Mouse (Mus musculus) monocyte, adult 2 months (primary cell): Measurements from ENCODE around the gene Ldhb.
A peak's percentile ranks its signal among the peaks of the same experiment; 100 is the strongest.
"Not testable (repeated sequence)": the region's sequence is repeated elsewhere in the genome, so short reads cannot be mapped to it uniquely, and the experiment has no call there.

Experiments
- DNase-seq, 2 experiments: peaks; one replicate each; pipeline ENCODE4 v3.0.0; 2022; ENCODE audit warnings: low spot score in 2 of 2, low read depth in 1 of 2

The Ldhb gene

DNA sequence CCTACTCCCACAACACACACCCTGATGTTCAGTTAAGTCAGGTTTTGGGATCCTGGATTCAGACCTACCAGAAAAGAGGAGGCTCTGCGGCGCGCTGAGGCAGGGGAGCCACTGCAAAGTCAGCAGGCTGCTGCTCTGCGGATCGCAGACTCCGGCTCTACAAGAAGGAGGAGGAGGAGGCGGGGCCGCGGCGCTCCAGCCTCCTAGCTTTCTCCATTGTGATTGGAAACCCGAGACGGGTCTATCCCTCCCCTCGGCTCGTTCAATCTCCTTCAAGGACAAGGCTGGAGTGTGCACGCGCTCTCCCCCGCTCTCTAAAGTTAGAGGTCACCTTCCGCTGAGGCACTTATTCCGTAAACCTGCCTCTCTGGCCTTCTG is at the start of gene Ldhb:
TSS of gene Ldhb (minus strand) at position 173 of the 378 bp plus-strand sequence.
- DNase-seq: peak; percentile 33 to 35

DNA sequence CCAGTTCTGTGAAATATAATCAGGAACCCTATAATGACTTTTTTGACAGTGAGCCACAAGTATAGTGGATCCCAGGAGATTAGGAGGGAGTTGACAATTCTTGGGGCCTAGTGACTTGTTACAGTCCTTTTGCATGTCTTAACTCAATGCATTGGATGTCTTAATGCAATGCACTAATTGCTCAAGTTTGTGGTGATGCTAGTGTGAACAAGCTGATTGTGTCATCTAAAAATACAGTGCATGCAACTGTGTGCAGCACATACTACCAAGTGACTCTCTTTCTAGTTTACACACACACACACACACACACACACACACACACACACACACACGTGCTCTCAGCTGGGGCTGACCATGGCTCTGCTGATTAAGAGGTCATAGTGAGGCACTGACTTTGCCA is 48.2 kb upstream of the Ldhb start:
- DNase-seq: no peak

DNA sequence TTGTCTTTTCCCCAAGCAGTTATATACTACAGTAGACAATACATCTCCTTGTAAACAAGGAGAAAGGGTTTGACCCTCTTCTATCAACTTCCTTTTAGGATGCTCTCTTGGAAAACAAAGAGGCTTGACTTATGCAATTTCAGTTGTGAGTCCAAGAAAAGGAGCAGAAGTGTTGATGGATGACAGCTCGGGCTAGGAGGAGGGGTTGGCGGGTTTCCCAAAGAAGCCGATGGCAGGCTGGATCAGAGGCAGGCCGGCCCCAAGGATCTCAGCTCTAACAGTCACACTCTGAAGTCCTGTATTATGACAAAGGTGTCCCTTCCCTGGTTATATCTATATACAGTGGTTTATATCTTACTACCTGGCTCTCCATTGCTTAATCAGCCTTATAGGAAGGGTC is 43.7 kb upstream of the Ldhb start:
- no peak for DNase-seq

DNA sequence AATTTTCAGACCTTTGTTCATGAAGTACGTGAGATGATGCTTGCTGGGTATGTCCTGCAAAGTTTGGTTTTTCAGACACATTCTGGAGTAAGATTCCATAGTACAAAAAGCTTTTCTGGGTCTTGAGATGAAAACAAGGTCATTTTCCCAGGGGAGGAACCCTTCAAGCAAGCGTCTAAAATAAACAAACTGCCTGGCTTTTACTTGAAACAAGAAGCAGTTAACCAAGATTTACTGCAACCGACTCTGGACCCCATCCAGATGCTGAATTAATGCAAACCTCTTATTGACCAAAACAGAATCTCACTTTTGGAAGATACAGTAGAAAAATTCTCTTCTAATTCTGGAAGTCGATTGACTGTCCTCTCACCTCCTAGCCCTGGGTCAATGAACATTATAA is 43.1 kb upstream of the Ldhb start:
- DNase-seq: no peak

DNA sequence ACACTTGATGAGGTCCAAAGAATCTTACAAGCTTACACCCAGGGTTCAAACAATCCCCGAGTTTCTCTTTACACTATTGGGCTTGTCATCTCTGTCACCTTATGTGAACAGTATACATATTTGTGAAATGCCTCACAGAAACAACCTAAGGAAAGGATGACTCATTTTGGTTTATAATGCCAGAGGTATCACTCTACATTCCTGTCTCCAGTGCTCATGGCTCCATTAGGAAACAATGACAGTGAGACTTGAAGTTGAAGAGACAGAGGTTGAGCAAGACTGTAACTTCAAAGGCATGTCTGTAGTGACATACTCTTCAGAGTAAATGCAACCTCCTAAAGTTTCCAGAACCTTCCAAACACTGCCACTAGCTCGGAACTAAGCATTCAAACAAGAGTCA is 40.6 kb upstream of the Ldhb start:
- DNase-seq: no peak

DNA sequence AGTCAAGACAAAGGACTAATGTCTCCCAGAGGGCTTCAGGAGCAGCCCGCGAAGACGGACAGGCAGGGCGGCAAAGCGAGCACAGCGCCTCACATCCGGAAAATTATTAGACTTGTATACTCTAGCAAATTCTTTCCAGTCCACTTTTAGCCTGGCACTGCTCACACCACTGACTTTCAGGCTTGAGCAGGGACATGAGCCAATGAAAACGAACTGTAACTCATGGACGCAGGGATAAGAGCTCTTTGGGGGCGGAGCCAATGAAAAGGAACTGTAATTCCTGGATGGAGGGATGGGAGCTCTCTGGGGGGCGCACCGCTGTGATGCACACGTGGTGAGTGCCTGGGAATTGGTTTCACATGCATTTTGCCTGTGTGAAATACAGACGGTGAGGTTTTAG is 37.4 kb upstream of the Ldhb start:
- no peak for DNase-seq

DNA sequence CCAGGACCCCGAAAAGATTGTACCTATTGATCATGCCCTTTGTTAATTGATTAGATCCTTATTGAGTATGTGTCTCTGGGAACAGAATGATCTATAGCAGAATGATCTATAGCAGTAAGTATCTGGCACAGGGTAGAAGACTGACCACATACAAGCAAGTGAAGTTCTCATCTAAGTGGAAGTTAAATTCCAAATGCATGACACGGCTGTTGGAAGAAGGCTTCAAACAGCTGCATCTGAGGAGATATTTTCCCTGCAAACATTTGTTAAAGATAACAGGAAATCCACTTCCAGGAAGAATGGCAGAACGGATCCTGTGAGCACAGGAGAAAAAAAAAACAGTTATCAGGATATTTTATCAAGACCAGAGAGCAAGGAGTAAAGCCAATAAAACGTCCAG is 35.9 kb upstream of the Ldhb start:
- DNase-seq: no peak

DNA sequence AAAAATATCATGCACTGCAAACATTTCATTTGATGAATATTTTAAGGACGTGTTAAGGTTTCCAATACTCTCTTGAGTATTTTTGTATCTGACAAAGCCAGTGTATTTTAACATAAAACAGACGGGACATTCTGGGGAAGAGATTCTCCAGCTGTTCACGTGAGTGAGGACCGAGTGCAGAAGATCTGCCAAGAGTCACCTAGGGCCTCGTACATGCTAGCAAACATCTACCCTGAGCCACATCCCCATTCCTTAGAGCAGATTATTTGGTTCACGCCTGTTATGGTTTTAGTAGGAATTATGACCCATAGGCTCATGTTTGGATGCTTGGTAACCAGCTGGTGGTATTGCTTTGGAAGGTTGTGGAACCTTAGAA is 35.0 kb upstream of the Ldhb start:
- DNase-seq: no peak

DNA sequence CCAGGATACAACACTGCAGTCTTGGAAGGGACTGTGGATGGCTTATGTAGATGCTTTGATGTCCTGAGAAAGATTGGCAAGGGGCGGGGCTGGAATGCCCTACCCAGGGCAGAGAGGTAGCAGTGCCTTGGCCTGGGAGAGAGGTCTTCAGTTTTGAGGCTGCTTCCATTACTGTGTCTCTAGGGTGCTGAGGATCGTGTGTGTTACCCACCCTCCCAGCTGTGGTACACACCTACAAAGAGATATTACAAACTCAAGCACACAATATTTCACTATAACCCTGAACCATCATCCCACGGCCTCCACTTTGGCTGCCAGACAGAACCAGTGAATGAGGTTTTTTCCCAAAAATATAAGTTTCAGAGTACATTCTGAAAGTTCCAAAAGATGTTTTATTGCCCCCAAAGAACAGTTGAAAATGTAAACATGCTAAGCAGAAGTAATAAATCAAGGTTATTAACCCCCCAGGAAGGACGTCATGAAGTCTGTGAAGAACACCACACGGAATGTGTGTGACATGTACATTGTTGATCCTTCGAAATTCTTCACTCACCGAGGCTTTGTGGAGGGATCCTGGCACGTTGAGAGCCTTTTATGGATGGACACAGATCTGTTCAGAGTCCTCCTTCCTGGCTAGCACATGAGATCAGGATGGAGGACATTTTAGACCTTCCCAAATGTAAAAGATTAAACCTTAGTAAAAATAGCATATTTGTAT is 34.5 kb upstream of the Ldhb start:
- DNase-seq: no peak

DNA sequence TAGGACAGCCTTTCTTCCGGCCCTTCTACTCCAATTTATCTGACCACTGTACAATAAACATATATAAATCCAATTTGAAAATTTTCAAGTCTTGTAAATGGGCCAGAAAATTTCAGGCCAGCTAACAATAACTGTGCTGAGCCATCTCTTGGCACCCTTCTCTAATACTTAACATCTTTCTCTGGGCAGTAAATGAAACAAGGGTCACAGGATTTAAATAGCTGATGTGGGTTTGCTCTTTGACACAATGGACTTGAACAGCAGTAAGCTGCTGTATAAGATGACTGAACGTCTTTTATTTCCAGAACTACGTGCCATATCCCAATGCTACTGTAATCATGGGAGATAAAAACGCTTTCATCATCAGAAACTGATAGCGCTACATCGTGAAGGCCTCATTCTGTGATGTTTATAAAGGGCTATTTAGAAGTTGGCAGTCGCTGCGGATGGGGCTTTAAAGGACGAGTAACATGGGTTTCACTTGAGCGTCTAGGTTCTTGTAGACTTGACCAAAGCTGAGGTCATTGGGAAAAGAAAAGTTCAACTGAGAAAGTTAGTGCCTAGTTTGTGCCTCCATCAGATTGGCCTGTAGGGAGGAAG is 32.9 kb upstream of the Ldhb start:
- no peak for DNase-seq

DNA sequence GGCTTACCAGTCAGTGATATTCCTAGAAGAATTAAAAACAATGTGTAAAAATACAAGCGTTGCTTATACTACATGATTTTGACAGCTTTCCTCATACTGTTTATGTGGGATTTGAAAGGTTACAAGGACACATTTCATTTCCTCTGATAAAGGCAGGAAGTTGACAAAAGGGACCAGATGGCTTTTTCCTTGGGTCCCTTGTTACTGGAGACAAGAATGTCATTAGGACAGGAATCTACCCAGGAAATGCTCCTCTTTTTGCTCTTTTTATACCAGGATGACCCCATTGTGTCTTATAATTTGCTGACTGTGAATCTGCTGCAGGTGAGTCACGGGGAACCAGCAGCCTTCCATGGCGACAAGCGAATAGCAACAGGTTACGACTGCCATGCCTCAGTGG is 32.4 kb upstream of the Ldhb start:
- no peak for DNase-seq

DNA sequence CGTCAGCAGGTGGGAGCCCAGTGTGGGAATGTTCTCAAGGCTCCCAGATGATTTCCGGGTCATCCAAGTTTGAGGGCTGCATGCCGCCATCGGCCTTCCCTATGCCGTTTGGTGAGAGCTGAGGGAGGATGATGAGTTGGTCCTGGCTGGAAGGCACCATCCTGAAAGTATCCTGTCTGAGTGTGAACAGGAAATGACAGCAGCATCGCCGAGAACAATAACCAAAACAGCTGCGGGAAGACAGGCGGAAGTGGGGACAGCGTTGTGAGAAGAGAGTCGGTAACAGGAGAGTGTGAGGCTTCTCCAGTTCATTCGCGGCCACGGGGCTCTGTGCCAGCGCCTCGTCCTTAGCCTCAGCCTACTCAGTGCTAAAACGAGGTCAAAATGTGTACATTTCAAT is 30.7 kb upstream of the Ldhb start:
- DNase-seq: no peak

DNA sequence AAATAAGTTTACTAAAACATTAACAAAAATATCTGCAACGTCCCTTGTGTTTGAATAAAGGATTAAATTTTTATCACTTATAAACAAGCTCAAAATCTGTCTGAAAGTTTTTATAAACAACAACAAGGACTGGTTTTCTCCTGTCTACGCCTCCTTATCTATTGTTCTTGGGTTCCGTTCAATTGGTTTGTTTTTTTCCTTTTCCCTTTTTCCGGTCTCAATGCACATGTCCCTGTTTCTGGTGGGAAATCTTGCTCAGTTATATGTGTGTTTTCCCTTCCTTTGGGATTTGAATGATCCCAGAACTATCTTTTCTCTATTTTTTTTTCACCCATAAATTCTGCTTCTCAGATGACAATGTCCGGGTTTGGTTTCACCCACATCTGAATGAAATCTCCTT is 25.7 kb upstream of the Ldhb start:
- no peak for DNase-seq

DNA sequence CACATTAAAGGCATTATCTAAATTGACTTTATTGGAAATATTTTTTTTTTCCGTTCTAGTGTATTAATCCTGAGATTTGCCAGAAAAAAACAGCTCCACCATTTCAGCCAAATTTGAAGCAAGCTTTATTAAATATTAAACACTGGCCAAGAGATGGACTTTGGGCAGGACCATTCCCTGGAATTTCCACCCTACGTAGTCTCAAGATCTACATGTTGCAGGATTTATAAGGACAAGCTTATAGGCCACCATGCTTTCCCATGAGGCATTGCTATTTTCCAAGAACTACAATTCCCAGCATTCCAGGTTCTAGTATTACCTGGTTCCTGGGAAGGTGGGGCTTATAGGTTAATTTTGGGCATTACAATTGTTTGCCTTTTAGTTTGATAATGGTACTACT is 24.9 kb upstream of the Ldhb start:
- no peak for DNase-seq

DNA sequence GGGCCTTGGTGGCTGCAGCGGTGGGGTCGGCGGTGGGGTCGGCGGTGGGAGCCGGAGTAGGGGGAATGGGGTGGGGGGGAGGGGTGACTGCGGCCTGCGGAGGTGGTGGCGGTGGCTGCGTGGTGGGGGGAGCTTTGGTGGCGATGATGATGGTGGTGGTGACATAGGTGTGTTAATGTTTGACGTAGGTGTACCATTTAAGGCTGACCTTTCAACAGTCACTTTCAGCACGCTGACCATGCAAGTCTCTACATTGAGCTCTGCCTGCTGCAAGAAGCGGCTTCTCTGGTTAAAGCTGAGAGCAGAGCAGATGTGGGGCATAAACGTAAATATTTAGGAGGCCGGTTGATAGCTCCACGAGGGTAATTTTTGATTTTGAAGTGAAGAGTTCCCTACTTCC is 24.4 kb upstream of the Ldhb start:
- DNase-seq: no peak

DNA sequence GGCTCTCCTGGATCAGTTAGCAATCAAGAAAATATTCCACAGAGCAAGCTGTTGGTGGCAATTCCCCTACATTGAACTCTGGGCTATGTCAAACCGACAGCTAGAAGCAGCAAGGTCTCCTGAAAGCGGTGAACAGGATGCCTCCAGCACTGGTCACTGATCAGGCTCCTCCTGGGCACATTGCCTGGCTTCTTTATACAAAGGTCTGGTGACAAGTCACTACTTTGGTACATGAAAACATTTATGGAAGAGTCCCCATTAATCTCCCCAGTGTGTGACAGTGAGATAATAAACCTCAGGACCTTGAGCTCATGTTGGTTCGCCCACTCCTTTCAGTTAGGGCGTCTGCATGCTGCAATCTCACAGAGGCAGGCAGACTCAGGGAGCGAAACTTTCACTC is 22.6 kb upstream of the Ldhb start:
- DNase-seq: no peak

DNA sequence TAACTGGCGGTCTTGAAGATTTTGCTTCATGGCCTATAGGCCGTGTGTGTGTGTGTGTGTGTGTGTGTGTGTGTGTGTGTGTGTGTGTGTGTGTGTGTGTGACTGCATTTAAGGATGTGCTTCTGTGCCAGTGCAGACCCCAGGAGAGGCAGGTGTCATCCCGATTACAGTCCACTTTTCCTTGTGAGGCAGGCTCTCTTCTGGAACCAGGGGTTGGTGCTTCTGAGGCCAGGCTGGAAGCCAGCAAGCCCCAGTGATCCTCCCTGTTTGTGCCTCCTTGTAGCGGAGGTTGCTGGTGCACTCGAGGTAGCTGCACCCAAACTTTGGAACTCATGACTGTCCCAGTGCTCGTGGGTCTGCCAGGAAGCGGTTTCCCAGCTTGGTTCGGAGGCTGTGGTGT is 21.9 kb upstream of the Ldhb start:
- no peak for DNase-seq

DNA sequence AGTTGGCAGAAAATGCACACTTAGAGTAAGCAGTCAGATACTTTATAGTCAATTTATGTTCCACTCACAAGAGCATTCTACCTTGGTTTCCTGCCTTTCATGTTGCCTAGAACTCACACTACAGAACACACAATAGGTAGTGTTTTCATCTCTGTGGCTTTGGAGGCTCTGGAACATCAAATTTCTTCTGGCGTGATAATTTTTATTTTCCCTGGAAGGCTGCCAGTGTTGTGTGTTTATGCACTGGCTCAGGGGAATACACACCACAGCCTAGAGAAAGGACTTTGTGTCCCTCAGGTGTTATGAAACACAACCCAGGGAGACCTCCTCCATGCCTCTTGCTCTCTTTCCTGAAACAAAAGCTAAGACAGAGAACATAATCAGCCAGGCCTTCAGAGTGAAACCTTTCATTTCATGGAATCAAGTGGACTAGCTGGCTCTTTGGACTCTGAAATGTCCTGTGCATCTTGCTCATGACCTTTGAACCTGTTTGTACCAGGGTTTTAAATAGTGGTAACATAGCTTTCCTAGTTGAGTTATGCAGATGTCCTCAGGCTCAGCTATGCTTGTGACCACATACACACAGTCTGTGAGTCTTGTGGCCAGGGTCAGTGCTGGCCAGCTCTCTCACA is 20.3 kb upstream of the Ldhb start:
- no peak for DNase-seq

DNA sequence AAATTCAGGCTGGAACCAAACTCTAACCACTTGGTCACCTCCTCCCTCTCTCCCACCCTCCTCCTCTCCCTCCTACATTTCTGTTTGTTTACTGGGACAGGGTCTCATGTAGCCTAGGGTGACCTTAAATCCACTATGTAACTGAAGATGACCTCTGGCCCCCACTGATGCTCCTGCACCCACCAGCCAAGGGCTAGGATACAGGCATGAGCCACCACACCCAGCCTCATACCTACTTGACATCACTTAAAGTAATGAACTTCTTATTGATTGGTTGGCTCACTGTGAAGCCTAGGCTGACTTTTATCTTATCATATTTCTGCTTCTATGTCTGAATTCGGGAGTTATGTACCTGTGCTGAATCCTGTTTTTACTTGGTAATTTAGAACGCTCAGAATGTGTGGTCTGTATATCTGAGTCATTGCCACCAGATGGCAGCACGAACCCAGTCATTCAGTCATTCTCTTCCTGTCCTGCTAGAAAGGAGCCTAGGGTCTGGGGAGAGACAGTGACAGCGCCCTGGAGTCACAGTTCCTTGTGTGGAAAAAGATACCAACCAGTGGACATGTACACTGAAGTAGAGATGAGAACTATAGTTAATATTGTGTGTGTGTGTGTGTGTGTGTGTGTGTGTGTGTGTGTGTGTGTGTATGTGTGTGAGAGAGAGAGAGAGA is 17.0 kb upstream of the Ldhb start:
- DNase-seq: no peak

DNA sequence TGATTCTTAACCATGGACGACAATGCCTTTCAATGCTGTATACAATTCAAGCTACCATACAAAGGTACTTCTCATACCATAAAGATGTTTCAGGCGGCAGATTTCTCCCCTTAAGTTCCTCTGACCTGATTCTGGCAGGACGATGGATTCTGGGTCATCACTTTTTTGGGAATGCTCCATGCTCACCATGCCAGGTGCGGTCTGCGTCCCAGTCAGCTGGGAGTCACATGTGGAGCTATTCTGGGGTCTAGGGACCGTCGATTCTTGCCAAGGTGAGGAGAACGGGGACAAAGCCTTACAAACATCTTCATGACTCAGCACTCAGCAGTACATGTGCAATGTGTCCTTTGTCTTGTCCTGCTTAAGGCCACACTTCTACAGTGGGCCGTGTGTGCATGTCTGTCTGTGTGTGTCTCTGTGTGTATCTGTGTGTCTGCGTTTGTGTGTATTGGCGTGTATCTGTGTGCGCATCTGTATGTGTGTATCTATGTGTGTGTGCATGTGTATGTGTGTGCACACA is 13.9 kb upstream of the Ldhb start:
- DNase-seq: no peak

DNA sequence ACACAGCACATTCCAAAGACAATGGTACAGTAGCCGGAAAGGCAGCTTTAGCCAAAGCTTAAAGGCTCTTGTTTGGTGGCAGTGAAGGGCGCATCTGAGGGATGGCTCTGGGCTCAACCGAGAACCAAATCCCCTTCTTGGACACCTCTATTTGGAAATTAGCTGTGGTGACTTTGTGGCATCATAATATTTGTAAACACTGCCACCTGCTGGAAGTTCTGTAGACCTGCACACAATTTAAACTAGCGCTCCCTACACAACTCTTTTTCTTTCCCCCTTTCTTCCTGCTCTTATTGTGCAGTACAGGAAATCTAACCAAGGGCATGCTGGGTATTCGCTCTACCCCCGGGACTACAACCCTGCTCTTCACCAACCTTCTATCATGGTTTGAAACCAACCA is 11.4 kb upstream of the Ldhb start:
- no peak for DNase-seq

DNA sequence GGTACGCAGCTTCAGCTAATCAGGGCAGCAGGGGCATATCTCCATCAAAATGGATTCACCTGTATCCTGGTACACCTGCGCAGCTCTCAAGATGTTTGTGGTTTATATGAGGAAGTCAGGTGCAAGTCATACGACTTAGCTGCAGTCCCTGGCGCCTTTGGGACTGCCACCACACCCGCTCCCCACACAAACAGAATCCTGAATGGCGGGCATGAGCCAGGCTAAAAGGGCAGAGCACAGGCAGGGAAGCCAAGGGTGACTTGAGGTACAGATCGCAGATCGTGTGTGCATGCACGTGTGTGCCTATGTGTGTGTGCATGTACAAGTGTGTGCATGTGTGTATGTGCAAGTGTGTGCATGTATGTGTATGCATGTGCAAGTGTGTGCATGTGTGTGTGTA is 7.6 kb upstream of the Ldhb start:
- DNase-seq: not testable (repeated sequence)
